Mouse (Mus musculus) spleen, adult 10 weeks (tissue): ENCODE data around the gene Glra2. TPM values are rescaled to one million over a fixed set of nuclear protein-coding genes. Genes with fewer than 3 reads are reported as not detected.

Experiments used
- polyA plus RNA-seq: library from polyadenylated mRNA; stranded (reverse); fragments of 350-450 nt; fragmentation: Illumina TruSeq; extraction: RNeasy Lipid Tissue Mini Kit (QIAGEN cat#74804); gene quantifications from one replicate; pipeline ENCODE4 v1.2.3, GENCODE M21; 2015; ENCODE audit warnings: low replicate concordance; ENCODE audit not compliant: insufficient read depth

Gene Glra2
- not detected for polyA plus RNA-seq

GRCm38 (mm10) chrX:165326939-165327698, at the start of gene Glra2:
Glra2 (minus strand) TSS chrX:165327393.

